Mouse (Mus musculus) CH12.LX (cell line): ENCODE measurements around the gene Atp9a.

Experiments used
- CTCF ChIP-seq, 2 experiments: IDR thresholded peaks in 1 of 2; conservative IDR thresholded peaks in 1 of 2; 2 replicates each; pipeline ENCODE4 v1.5.1; 2011 to 2012; ENCODE audit warnings: low read depth in 2 of 2, low read length in 2 of 2, improper control_type of control experiment in 1 of 2, inconsistent platforms in 1 of 2, mild to moderate bottlenecking in 1 of 2, moderate library complexity in 1 of 2
- JUND ChIP-seq: conservative IDR thresholded peaks from 2 replicates; pipeline ENCODE4 v1.6.1; 2011; ENCODE audit warnings: low read depth, low read length, improper control_type of control experiment
- POLR2A ChIP-seq: IDR thresholded peaks from 2 replicates; pipeline ENCODE4 v1.6.1; 2011; ENCODE audit warnings: low read depth, mild to moderate bottlenecking, improper control_type of control experiment, low read length
- POLR2AphosphoS2 ChIP-seq: IDR thresholded peaks from 2 replicates; pipeline ENCODE4 v1.6.1; 2011; ENCODE audit warnings: low read depth, low read length, improper control_type of control experiment
- TCF12 ChIP-seq: IDR thresholded peaks from 2 replicates; pipeline ENCODE4 v1.6.1; 2014; ENCODE audit warnings: low read depth, mild to moderate bottlenecking, inconsistent platforms, low read length, improper control_type of control experiment

DNA sequence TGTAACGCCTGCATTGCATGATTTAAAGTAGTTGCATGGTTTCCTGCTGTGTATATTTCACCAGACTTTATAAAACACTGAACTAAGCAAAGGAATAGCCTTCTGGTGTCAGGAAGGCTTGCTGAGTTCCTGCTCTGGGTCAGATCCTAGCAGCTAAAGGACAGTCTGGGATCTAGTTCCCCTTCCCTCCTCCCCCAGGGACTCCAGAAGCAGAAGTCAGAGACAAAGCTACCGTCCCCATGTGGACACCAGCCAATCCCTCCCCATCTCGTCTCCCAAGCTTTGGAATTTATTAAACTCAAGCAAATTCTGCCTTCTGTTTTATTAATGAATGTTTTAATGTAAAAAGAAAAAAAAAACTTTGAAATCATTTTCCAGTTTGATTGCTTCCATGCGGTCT, 117.1 kb downstream of the Atp9a start:
- TF ChIP-seq JUND (no peak), CTCF (conservative IDR thresholded peaks at IDR 0.05 in 1 of 2, IDR thresholded peaks at IDR 0.05 in 1 of 2; ENCODE audit: low read depth in 2 of 2, low read length in 2 of 2) (no peak), POLR2AphosphoS2 (no peak), POLR2A (no peak), TCF12 (no peak)
